Mouse (Mus musculus): Measurements from ENCODE around the gene Bcl11a.

GRCm38 (mm10) chr11:24062495-24063096 lies 15.3 kb upstream of the Bcl11a start:
- no peak for TF ChIP-seq POLR2A (IDR thresholded peaks at IDR 0.05; ENCODE audit: low read depth, low read length)
- no peak for TF ChIP-seq CTCF (IDR thresholded peaks at IDR 0.05; ENCODE audit: borderline replicate concordance, insufficient read depth, low read length)
